ENCODE assay signal across 15 mouse cellular contexts in the genomic region with DNA sequence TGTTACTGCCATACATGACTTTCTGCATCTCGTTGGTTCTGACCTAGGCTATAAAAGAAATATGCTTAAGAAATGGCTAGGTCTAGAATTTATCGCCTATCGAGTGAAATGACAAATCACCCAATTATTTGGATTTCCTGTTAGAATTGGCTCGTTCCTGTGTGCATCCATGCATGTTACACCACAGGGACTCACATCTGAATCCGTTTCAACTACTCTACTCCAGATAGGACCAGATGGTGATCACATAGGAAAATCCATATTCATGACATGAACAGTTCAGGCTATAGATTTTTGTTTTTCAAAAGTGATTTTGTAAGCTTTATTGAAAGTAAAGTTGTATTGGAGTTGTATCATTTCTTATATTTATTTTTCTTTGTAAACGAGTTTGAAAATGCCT.
"Had no signal": no experiment of that assay in that cellular context is flagged by ENCODE, and none has a peak within 500 bp of the region (broad histone marks: within the 10 kb centered on the region; RNA-seq: fewer than 3 reads in every experiment).

No protein-coding gene starts in this region.

- DNase-seq: kidney, postnatal 14 days; lung, adult 2 months; lung, postnatal 10 days; retina, postnatal 1 day; thymus, adult 2 months; thymus, postnatal 25 days had no signal

- H3K27ac ChIP-seq: limb, embryonic 10.5 days; liver, embryonic 15.5 days; macrophage; midbrain, embryonic 13.5 days; neural tube, embryonic 13.5 days; stomach, embryonic 15.5 days had no signal

- H3K9me3 ChIP-seq: limb, embryonic 10.5 days; liver, embryonic 15.5 days; megakaryocyte, embryonic 14.5 days; midbrain, embryonic 13.5 days; neural tube, embryonic 13.5 days; stomach, embryonic 15.5 days had no signal

- H3K4me1 ChIP-seq: liver, embryonic 15.5 days; megakaryocyte, embryonic 14.5 days; stomach, embryonic 15.5 days had no signal

- H3K27me3 ChIP-seq: liver, embryonic 15.5 days; megakaryocyte, embryonic 14.5 days; midbrain, embryonic 13.5 days; neural tube, embryonic 13.5 days; stomach, embryonic 15.5 days had no signal

- H3K4me3 ChIP-seq: limb, embryonic 10.5 days; liver, embryonic 15.5 days; megakaryocyte, embryonic 14.5 days; midbrain, embryonic 13.5 days; myocyte; neural tube, embryonic 13.5 days; stomach, embryonic 15.5 days had no signal

- H3K4me2 ChIP-seq: liver, embryonic 11.5 days; liver, embryonic 15.5 days; midbrain, embryonic 13.5 days; neural tube, embryonic 13.5 days; stomach, embryonic 15.5 days had no signal

- H3K9ac ChIP-seq: liver, embryonic 15.5 days; midbrain, embryonic 13.5 days; neural tube, embryonic 13.5 days; stomach, embryonic 15.5 days had no signal

- ATAC-seq: midbrain, embryonic 13.5 days had no signal
